Mouse (Mus musculus): ENCODE results near the gene Dnaic2.

GRCm38 (mm10) chr11:114798624-114799023, 71.4 kb downstream of the Dnaic2 start, which contains the start of gene Gpr142:
- no peak for TF ChIP-seq CTCF (IDR thresholded peaks at IDR 0.05; ENCODE audit: control insufficient read depth, insufficient read depth, low read length)
- no peak for TF ChIP-seq POLR2A (IDR thresholded peaks at IDR 0.05; ENCODE audit: borderline replicate concordance, control insufficient read depth, low read depth, low read length)

Data from bone marrow, adult 2 months (tissue).